Mouse (Mus musculus): ENCODE measurements around the gene Ilvbl. TPM values are rescaled to one million over a fixed set of nuclear protein-coding genes. Genes with fewer than 3 reads are reported as not detected.

The Ilvbl gene
- polyA plus RNA-seq, 1 experiment from 2014 or later: 78.9 TPM

GRCm38 (mm10) chr10:78576435-78577184 lies 2.5 kb downstream of the Ilvbl start:
- Histone ChIP-seq H3K36me3 (replicated peaks) (peaks cover 9% of the 10 kb centered on the region; the same call in 1 of the 2 replicates), H3K27me3 (replicated peaks) (no peaks in the 10 kb centered on the region), H3K4me2 (no peak overlapping the region), H3K4me1 (peaks cover 11% of the 10 kb centered on the region), H3K27ac (no peak overlapping the region), H3K9ac (no peak overlapping the region), H3K4me3 (no peak overlapping the region), H3K9me3 (no peaks in the 10 kb centered on the region)
- no peak for ATAC-seq (replicated peaks)
- 94% methylated on average over 16 of the region's 16 CpGs for WGBS

GRCm38 (mm10) chr10:78578204-78578603 lies 4.1 kb downstream of the Ilvbl start:
- peaks cover 11% of the 10 kb centered on the region for H3K4me1 ChIP-seq
- no peak for ATAC-seq (replicated peaks)
- no peak overlapping the region for H3K4me3 ChIP-seq
- H3K9ac ChIP-seq: no peak overlapping the region
- H3K27ac ChIP-seq: no peak overlapping the region
- no peaks in the 10 kb centered on the region for H3K9me3 ChIP-seq
- H3K4me2 ChIP-seq: no peak overlapping the region
- peaks cover 9% of the 10 kb centered on the region; the same call in 1 of the 2 replicates for H3K36me3 ChIP-seq (replicated peaks)
- H3K27me3 ChIP-seq (replicated peaks): no peaks in the 10 kb centered on the region
- 81% methylated on average over 3 of the region's 3 CpGs for WGBS

GRCm38 (mm10) chr10:78581121-78581520 lies 7.0 kb downstream of the Ilvbl start:
- Histone ChIP-seq H3K27ac (no peak overlapping the region), H3K4me2 (no peak overlapping the region), H3K4me3 (no peak overlapping the region), H3K9ac (no peak overlapping the region), H3K9me3 (no peaks in the 10 kb centered on the region), H3K4me1 (no peaks in the 10 kb centered on the region), H3K36me3 (replicated peaks) (peaks cover 20% of the 10 kb centered on the region; the same call in 1 of the 2 replicates), H3K27me3 (replicated peaks) (no peaks in the 10 kb centered on the region)
- no peak for ATAC-seq (replicated peaks)
- WGBS: 91% methylated on average over 7 of the region's 7 CpGs

- Histone ChIP-seq H3K9me3 (no peaks in the 10 kb centered on the region), H3K27ac (no peak overlapping the region), H3K9ac (no peak overlapping the region), H3K36me3 (replicated peaks) (peaks cover 21% of the 10 kb centered on the region; the same call in 1 of the 2 replicates), H3K27me3 (replicated peaks) (no peaks in the 10 kb centered on the region), H3K4me2 (no peak overlapping the region), H3K4me3 (no peak overlapping the region), H3K4me1 (no peaks in the 10 kb centered on the region)
- no peak for ATAC-seq (replicated peaks)
- WGBS: 79% methylated on average over 9 of the region's 9 CpGs
Measured at GRCm38 (mm10) chr10:78583347-78583746, 9.2 kb downstream of the Ilvbl start.

- Histone ChIP-seq H3K27ac (no peak overlapping the region), H3K4me1 (no peaks in the 10 kb centered on the region), H3K9ac (no peak overlapping the region), H3K27me3 (replicated peaks) (no peaks in the 10 kb centered on the region), H3K4me3 (no peak overlapping the region), H3K4me2 (no peak overlapping the region), H3K9me3 (no peaks in the 10 kb centered on the region), H3K36me3 (replicated peaks) (peaks cover 21% of the 10 kb centered on the region; the same call in 1 of the 2 replicates)
- 87% methylated on average over 3 of the region's 3 CpGs for WGBS
- ATAC-seq (replicated peaks): no peak
Measured at GRCm38 (mm10) chr10:78583939-78584338, 9.8 kb downstream of the Ilvbl start.

GRCm38 (mm10) chr10:78584996-78585395 lies 10.8 kb downstream of the Ilvbl start:
- Histone ChIP-seq H3K4me3 (no peak overlapping the region), H3K4me2 (no peak overlapping the region), H3K27ac (no peak overlapping the region), H3K27me3 (replicated peaks) (no peaks in the 10 kb centered on the region), H3K9me3 (no peaks in the 10 kb centered on the region), H3K9ac (no peak overlapping the region), H3K4me1 (no peaks in the 10 kb centered on the region), H3K36me3 (replicated peaks) (peaks cover 13% of the 10 kb centered on the region; the same call in 1 of the 2 replicates)
- ATAC-seq (replicated peaks): no peak
- 85% methylated on average over 1 of the region's 1 CpGs for WGBS

- no peaks in the 10 kb centered on the region for H3K9me3 ChIP-seq
- no peak overlapping the region for H3K9ac ChIP-seq
- no peaks in the 10 kb centered on the region for H3K4me1 ChIP-seq
- no peak overlapping the region for H3K4me3 ChIP-seq
- no peak overlapping the region for H3K4me2 ChIP-seq
- no peaks in the 10 kb centered on the region for H3K27me3 ChIP-seq (replicated peaks)
- H3K27ac ChIP-seq: no peak overlapping the region
- ATAC-seq (replicated peaks): no peak
- peaks cover 12% of the 10 kb centered on the region; the same call in 1 of the 2 replicates for H3K36me3 ChIP-seq (replicated peaks)
- WGBS: 90% methylated on average over 22 of the region's 22 CpGs
Measured at GRCm38 (mm10) chr10:78585606-78586005, 11.5 kb downstream of the Ilvbl start.

GRCm38 (mm10) chr10:78586026-78586425 lies 11.9 kb downstream of the Ilvbl start:
- peaks cover 12% of the 10 kb centered on the region; the same call in 1 of the 2 replicates for H3K36me3 ChIP-seq (replicated peaks)
- H3K27me3 ChIP-seq (replicated peaks): no peaks in the 10 kb centered on the region
- no peak overlapping the region for H3K4me2 ChIP-seq
- 96% methylated on average over 13 of the region's 13 CpGs for WGBS
- H3K9me3 ChIP-seq: no peaks in the 10 kb centered on the region
- H3K4me3 ChIP-seq: no peak overlapping the region
- H3K9ac ChIP-seq: no peak overlapping the region
- ATAC-seq (replicated peaks): no peak
- H3K4me1 ChIP-seq: peaks cover 1% of the 10 kb centered on the region; the same call in 1 of the 2 replicates
- no peak overlapping the region for H3K27ac ChIP-seq

- peaks cover 6% of the 10 kb centered on the region; the same call in 1 of the 2 replicates for H3K36me3 ChIP-seq (replicated peaks)
- H3K27ac ChIP-seq: no peak overlapping the region
- H3K4me2 ChIP-seq: no peak overlapping the region
- no peaks in the 10 kb centered on the region for H3K9me3 ChIP-seq
- peaks cover 13% of the 10 kb centered on the region for H3K4me1 ChIP-seq
- H3K27me3 ChIP-seq (replicated peaks): no peaks in the 10 kb centered on the region
- H3K4me3 ChIP-seq: no peak overlapping the region
- ATAC-seq (replicated peaks): no peak
- 97% methylated on average over 18 of the region's 18 CpGs for WGBS
- no peak overlapping the region for H3K9ac ChIP-seq
Measured at GRCm38 (mm10) chr10:78589291-78589690, 15.1 kb downstream of the Ilvbl start.

- Histone ChIP-seq H3K4me2 (no peak overlapping the region), H3K4me1 (peaks cover 13% of the 10 kb centered on the region), H3K9me3 (no peaks in the 10 kb centered on the region), H3K36me3 (replicated peaks) (peaks cover 3% of the 10 kb centered on the region; the same call in 1 of the 2 replicates), H3K27ac (no peak overlapping the region), H3K9ac (no peak overlapping the region), H3K27me3 (replicated peaks) (no peaks in the 10 kb centered on the region), H3K4me3 (no peak overlapping the region)
- no peak for ATAC-seq (replicated peaks)
- WGBS: 94% methylated on average over 8 of the region's 8 CpGs
Measured at GRCm38 (mm10) chr10:78589901-78590300, 15.8 kb downstream of the Ilvbl start.

GRCm38 (mm10) chr10:78590744-78591143 lies 16.6 kb downstream of the Ilvbl start:
- Histone ChIP-seq H3K9ac (no peak overlapping the region), H3K4me3 (peak overlapping the region; percentile 43), H3K9me3 (no peaks in the 10 kb centered on the region), H3K36me3 (replicated peaks) (peaks cover 3% of the 10 kb centered on the region; the same call in 1 of the 2 replicates), H3K27me3 (replicated peaks) (no peaks in the 10 kb centered on the region), H3K4me2 (peak overlapping the region; percentile 84), H3K4me1 (peaks cover 13% of the 10 kb centered on the region), H3K27ac (no peak overlapping the region)
- 52% methylated on average over 9 of the region's 9 CpGs for WGBS
- no peak for ATAC-seq (replicated peaks)

GRCm38 (mm10) chr10:78591406-78592328 lies 17.5 kb downstream of the Ilvbl start, which contains the start of gene Syde1:
Syde1 (minus strand) TSS chr10:78591964.
- H3K27ac ChIP-seq: 0 out of 2 replicates have a peak within 1 kb of the TSS, but pooled peaks have one; percentile 2
- peak; percentile 72 for ATAC-seq (replicated peaks)
- H3K4me1 ChIP-seq: peaks cover 13% of the 10 kb centered on the region
- no peaks in the 10 kb centered on the region for H3K9me3 ChIP-seq
- peak within 1 kb of the TSS; percentile 42 for H3K9ac ChIP-seq
- H3K27me3 ChIP-seq (replicated peaks): no peaks in the 10 kb centered on the region
- peak within 1 kb of the TSS; percentile 43 for H3K4me3 ChIP-seq
- peak within 1 kb of the TSS; percentile 84 for H3K4me2 ChIP-seq
- no peaks in the 10 kb centered on the region for H3K36me3 ChIP-seq (replicated peaks)
- WGBS: 4% methylated on average over 53 of the region's 54 CpGs

Data from midbrain, embryonic 15.5 days (tissue).